Mouse (Mus musculus) megakaryocyte, adult 5-6 weeks (primary cell): ENCODE measurements around the gene Gm11985. TPM values are rescaled to one million over a fixed set of nuclear protein-coding genes. Genes with fewer than 3 reads are reported as not detected.
"Not testable (repeated sequence)": the region's sequence is repeated elsewhere in the genome, so short reads cannot be mapped to it uniquely, and the experiment has no call there.

Experiments used
- ATAC-seq: 2 replicates; pipeline ENCODE4 v1.8.0; 2016; ENCODE audit warnings: mild to moderate bottlenecking, inconsistent platforms; ENCODE audit not compliant: poor library complexity, severe bottlenecking
- total RNA-seq, 2 experiments: library from RNA; stranded (forward) in 1 of 2; stranded (reverse) in 1 of 2; fragments of 153-499, 151-499 nt in 1 of 2; fragments of 221-1000, 200-1000 nt in 1 of 2; gene quantifications; 2 replicates each; pipeline versions ENCODE4 v1.2.3 to v1.2.4; 2015 to 2017

The Gm11985 gene
- total RNA-seq (2015) (not detected in 2 replicates), total RNA-seq (2017) (not detected in 2 replicates)

GRCm38 (mm10) chr11:7188469-7188868 is at the start of gene Gm11985:
Gene Gm11985 (minus strand): TSS chr11:7188569.
- no peak for ATAC-seq

GRCm38 (mm10) chr11:7237712-7238111 is 49.3 kb upstream of the Gm11985 start:
- ATAC-seq = no peak

DNA sequence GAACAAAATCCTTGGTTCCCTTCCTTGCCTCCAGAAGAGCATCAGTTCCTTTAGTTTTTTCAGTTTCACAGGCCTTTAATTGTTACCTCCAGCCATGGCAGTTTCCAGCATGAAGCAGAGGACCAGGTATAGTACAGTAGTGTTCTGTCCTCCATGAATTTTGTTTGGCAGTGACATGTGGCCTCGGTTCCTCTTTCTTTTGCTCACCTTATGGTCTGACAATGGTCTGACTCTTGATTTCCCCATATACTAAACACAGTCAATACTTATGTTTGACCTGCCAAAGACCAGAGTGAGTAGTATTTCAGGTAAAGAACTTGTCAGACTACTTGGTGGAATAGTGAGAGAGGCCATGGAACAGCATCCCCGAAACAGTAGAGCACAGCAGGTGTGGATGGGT is 48.4 kb upstream of the Gm11985 start:
- ATAC-seq = no peak

DNA sequence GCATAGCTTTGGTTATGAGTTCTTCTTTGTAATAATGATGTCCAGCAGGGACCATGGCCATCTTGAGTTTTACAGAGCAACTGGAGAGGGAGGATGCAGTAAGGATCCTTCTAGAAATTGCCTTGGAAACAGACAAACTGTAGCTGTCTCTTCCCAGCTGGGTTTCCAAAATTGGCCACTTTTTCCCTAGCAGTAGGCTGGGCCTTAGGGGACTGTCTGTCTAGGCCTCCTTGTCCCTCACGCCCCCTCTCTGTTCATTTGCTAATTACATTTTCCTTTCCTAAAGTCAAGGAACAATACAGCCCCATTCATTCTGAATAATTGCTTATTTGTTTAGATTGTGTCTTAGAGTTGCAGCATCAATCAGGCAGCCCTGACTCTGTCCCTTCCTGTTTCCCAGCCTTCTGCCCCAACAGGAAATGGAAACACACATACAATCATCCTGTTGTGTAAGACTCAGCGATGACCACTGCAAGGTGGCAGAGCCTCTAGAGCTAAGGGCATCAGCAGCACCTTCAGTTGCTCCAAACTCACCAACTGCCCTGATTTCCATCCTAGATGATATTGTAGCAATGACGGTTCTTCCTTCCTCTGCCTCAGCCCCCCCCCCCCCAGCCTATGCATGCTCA is 46.7 kb upstream of the Gm11985 start:
- ATAC-seq = no peak

- ATAC-seq = no peak
Observed at GRCm38 (mm10) chr11:7234436-7234835, 46.1 kb upstream of the Gm11985 start.

GRCm38 (mm10) chr11:7233333-7233732 is 45.0 kb upstream of the Gm11985 start:
- no peak for ATAC-seq

DNA sequence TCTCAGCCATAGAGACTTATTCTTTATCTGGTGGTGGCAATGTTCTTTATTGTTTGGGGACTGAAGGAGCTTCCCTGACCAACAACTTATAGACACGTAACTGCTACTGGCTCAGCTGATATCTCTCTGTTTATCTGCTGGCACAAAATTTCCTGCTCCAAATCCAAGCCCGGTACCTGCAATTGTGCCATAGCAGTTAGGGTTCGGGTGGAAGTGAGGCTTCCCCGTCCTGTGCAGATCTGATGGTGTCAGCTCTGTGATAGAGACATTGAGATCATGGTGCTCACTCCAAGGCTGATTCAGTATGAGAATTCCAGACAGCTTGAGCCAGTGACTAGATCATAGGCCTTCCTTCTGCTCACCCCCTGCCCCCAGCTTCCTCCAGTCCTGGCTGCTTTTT is 43.6 kb upstream of the Gm11985 start:
- no peak for ATAC-seq

GRCm38 (mm10) chr11:7230000-7230399 is 41.6 kb upstream of the Gm11985 start:
- no peak for ATAC-seq

DNA sequence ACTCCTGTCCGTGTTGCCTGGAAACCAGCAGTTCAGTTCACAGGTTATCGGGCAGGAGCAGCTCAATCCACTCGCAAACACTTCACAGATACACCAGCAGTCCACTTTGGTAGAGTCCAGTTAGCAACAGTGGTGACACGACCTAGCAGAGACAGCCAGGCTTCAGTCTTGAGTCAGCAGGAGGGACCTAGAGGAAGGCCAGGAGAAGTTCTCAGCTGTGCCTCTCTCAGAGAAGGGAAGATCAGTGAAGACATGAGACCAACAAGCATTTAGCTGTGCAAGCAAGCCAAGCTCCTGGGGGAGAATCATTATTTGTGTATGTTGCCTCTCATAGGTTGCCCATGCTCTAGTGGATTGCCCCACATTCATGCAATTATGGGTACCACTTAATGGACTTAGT is 39.7 kb upstream of the Gm11985 start:
- no peak for ATAC-seq

GRCm38 (mm10) chr11:7226810-7227550 is 38.6 kb upstream of the Gm11985 start:
- no peak for ATAC-seq

DNA sequence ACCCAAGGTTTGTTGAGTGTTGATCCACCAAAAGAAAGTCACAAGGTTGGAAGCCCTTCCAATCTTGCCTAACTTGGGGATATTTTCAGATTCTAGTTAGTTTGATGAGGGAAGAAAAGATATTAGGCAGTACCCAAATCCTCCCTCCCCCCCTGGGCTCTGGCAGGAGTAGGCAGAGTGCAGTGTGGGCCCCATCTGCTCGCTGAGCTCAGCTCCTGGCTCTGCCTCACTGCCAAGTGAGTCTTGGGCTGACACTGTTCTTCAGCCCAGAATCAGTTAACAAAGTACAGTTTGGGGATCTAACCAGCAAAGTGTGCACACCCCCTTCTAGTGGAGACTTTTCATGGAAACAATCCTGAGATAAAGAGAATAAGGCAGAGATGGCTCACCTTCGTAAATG is 37.8 kb upstream of the Gm11985 start:
- ATAC-seq = no peak

GRCm38 (mm10) chr11:7221826-7222225 is 33.5 kb upstream of the Gm11985 start:
- ATAC-seq = not testable (repeated sequence)

- no peak for ATAC-seq
Observed at GRCm38 (mm10) chr11:7215703-7216102, 27.3 kb upstream of the Gm11985 start.

DNA sequence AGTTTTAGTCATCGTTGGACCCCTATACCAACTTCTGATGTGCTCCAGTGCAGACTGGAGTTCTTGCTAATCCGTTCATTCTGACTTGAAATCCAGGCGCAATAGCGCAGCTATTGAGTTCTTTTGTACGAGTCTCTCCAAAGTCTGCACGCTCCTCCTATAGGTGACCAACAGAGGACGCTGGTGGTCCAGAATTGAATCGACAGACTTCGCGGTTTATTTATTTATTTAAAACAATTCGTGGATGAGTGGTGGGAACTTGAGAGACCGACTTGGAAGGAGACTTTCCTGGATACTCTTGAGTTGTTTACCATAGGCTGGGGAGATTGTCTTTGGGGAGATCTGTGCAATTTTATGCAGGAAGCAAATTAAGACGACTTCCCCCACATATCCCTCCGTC is 26.4 kb upstream of the Gm11985 start:
- no peak for ATAC-seq

GRCm38 (mm10) chr11:7214342-7214660 is 25.9 kb upstream of the Gm11985 start:
- ATAC-seq = no peak

GRCm38 (mm10) chr11:7213501-7214341 is 25.4 kb upstream of the Gm11985 start, which contains the start of gene Igfbp3:
Gene Igfbp3 (minus strand): TSS chr11:7213923.
- ATAC-seq = no peak

- ATAC-seq = no peak
Observed at GRCm38 (mm10) chr11:7213161-7213500, 24.8 kb upstream of the Gm11985 start.

- no peak for ATAC-seq
Observed at GRCm38 (mm10) chr11:7212126-7212798, 23.9 kb upstream of the Gm11985 start.

DNA sequence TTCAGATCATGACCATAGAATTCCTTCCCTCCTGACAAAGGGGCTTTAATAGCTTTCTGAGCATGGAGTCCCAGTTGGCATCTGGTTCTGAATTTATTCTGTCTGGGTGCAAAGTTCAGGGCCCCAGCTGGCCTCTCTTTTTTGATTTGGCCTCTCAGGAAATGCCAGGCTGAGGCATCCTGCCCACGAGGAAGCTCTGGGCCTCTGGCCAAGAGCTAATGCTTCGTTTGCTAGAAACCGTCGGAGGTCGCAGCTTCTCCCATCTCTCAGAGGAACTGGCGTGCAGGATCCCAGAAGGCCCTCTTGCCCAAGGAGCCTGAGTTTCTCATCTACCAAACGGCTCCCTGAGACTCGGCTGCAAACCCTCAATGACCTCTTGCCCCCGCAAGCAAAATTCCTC is 22.8 kb upstream of the Gm11985 start:
- no peak for ATAC-seq

DNA sequence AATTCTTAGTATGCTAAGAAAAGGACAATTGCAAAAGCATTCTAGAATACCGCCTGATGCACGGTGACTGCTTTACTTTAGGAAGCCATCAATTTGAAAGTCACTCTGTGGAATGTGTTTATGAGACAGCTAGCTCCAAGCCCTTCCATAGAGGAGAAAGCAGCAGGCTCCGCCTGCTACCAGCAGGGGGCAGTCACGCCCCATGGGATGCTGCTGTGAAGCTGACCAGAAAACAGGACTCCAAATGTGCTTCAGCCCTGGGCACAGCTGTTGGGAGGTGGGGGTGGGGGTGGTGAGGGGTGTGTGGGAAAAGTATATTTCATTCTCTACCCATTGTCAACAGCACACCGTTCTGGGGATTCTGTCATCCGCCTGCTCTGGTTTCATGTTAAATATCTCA is 22.0 kb upstream of the Gm11985 start:
- no peak for ATAC-seq

GRCm38 (mm10) chr11:7203846-7204245 is 15.5 kb upstream of the Gm11985 start:
- no peak for ATAC-seq
